Mouse (Mus musculus): ENCODE results near the gene Usf2.
"Not testable (repeated sequence)": the region's sequence is repeated elsewhere in the genome, so short reads cannot be mapped to it uniquely, and the experiment has no call there.

Usf2 gene

DNA sequence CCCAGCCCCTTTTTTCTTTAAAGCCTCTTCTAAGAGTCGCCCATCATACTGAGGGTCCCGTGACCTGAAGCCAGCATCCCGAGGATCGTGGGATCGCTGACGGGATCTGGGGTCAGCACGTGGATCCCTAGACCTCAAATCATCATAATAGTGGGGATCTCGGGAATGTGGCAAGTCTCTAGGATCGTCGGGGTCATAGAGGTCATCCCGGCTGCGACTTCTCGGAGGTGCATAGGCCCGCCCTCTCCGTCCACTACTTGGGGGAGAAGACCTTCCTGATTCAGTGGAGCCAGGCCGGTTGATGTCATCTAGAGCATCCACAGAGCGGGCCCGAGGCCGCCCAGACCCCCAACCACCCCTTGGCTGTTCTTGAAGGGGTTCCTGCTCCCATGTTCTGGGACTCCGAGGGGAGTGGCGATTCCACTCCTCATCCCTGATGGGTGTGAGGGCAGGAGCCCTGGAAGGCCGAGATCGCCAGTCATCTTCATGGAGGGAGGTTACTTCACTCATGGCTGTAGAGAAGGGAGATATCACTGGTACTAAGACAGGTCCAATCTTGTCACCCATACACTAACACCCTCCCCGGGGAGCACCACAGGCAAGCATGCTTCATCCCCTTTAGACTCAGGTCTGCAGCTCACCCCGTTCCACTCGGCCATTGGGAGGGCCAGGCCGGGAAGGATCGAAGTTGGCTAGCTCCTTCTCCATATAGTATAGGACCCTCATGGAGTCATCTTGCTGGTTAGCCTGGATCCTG lies 1.7 kb upstream of the Usf2 start:
- peak; percentile 30 for DNase-seq

GRCm38 (mm10) chr7:30957367-30957783 lies 772 bp upstream of the Usf2 start:
- DNase-seq, result peak; percentile 95

- DNase-seq, result no peak
Measured at GRCm38 (mm10) chr7:30956357-30956751, 249 bp downstream of the Usf2 start.

DNA sequence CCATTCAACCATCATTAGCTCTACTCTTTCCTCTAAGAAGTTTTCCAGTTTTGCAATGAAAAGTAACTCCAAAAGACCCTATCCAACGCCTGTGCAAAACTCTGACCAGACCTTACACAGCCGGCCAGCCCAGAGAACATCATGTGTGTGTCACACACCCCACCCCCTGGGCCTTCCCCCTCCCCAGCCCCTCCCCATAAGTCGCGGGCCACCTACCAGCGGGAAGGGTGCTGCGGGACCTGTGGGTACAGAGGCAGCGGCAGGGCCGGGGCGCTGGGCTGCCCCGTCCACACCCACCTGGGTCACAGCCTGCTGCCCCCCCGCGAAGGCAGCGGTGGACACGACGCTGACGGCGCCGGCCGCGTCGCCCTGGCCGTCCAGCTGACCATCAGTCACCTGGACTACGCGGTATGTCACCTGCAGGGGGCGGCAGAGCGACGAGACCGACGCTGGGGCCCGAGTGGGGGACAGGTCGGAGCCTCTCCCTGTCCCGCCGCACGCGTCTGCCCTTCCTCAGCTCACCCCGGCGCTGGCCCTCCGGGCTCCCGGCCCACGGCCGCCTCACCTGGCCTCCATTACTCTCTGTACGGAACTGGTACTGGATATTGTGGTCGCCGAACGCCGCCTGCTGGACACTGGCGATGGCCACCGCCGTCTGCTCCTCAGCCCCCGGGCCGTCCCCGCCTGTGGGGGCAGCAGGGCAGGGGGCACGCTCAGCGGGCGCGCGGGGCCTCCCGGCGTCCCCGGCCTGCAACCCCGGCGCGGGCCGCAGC lies 833 bp downstream of the Usf2 start:
- DNase-seq, result peak; percentile 85

DNA sequence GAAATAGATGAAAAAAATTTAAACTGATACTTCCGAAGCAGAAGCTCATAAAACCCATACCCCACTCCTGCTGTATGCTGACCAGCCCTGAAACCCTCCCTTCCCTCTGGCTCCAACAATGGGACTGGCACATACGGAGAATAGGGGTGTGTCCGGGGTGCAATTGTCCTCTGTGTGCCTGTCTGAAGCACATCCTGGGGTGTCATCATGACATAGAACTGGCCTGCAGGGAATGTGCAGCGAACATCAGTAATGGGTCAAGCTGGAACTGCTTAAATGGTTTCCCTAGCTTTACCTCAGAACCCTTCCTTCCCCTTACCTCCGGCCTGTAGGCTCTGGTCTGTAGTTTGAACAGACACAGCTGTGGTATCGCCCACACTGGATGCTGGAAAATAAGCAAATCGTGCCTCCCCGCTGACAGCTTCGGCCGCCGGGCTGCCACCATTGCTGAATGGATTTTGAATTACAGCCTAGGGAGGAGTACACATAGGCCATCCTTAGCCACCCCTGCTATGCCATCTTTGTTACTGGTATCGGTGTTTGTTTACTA lies 1.6 kb downstream of the Usf2 start:
- no peak for DNase-seq

GRCm38 (mm10) chr7:30954036-30954435 lies 2.6 kb downstream of the Usf2 start:
- DNase-seq, result no peak

DNA sequence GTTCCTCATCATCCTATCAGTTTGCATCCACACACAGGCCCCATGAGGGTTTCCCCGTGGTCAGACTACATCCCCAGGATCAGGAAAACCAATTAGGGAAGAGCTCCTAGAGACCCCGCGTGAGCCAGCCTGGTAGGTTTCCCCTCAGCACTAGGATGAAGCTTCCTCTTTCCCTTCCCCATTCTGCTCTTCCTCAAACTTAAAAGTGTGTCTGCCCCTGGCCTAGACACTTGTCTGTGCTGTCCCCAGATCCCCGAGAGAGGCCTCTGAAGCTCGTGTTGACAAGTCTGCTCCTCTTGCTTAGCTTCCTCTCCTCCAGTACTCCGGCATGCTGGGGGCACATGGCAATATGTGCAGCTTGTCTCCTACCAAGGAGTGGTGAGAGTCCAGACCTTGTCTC lies 3.1 kb downstream of the Usf2 start:
- DNase-seq, result no peak

- DNase-seq, result no peak
Measured at GRCm38 (mm10) chr7:30952441-30953265, 4.0 kb downstream of the Usf2 start.

DNA sequence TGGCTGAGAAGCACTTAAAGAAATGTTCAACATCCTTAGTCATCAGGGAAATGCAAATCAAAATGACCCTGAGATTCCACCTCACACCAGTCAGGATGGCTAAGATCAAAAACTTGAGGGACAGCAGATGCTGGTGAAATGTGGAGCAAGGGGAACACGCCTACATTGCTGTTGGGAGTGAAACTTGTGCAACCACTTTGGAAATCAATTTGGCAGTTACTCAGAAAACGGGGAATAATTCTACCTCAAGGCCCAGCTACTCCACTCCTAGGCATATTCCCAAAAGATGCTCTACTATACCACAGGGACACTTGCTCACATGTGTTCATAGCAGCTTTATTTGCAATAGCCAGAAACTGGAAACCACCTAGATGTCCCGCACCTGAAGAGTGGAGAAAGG lies 6.7 kb downstream of the Usf2 start:
- not testable (repeated sequence) for DNase-seq

GRCm38 (mm10) chr7:30945876-30946275 lies 10.7 kb downstream of the Usf2 start:
- no peak for DNase-seq

DNA sequence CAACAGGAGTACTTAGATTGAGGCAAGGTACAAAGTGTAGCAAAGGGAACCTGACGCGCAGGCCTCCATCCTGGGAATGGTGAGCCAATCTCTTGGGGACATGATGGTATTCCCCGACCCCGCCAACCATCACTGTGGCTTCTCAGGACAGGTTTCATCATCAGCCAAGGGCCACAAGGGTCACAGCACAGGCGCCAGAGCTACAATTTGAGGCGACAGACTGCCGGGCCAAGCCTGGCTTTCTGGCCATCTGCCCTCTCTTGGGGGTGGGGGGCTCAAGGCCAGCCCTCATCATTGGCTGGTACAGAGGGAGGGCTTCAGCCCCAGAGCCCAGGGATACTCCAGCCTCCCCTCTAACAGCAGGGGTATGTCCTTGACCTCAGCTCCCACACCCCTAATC lies 11.1 kb downstream of the Usf2 start:
- not testable (repeated sequence) for DNase-seq

GRCm38 (mm10) chr7:30944706-30945105 lies 11.9 kb downstream of the Usf2 start:
- not testable (repeated sequence) for DNase-seq

- no peak for DNase-seq
Measured at GRCm38 (mm10) chr7:30943909-30944635, 12.5 kb downstream of the Usf2 start, which contains the start of gene Hamp. Gene Hamp, minus strand, starts transcription at chr7:30944032.

GRCm38 (mm10) chr7:30942365-30942764 lies 14.2 kb downstream of the Usf2 start:
- not testable (repeated sequence) for DNase-seq

- not testable (repeated sequence) for DNase-seq
Measured at GRCm38 (mm10) chr7:30940070-30940469, 16.5 kb downstream of the Usf2 start.

DNA sequence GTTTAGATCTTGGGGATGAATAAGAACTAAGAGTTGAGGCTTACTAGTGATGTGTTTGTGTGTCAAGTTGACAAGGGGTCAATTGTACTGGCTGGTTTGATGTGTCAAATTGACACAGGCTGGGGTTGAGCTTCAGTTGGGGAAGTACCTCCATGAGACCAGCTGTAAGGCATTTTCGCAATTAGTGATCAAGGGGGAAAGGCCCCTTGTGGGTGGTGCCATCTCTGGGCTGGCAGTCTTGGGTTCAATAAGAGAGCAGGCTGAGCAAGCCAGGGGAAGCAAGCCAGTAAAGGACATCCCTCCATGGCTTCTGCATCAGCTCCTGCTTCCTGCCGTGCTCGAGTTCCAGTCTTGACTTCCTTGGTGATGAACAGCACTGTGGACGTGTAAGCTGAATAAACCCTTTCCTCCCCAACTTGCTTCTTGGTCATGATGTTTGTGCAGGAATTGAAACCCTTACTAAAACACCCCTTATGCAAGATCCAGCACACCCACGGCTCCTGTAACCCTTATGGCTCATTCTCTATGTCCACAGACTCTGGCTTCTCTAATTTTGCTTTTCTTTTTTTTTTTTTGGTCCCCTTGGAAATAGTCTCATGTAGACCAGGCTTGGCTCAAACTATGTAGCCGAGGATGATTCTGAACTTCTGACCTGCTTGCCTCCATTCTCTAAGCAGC lies 21.0 kb downstream of the Usf2 start:
- not testable (repeated sequence) for DNase-seq

DNA sequence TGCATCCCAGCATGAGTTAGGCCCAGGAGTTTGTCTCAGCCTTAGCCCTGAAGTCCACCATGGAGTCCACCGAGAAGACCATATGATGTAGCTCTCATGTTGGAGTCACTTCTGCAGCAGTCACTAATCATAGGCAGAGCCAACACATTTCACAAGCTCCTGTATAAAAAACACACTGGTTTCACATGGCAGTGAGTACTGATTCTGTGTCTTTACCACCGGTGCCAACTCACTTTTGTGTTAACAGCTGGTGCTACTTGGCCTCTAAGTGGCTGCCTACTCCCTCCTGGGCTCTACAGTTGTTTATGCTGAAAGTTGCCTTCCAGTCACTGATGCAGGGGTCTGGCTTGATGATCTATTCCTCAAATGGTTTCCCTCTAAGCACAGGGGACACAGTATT lies 32.0 kb downstream of the Usf2 start, which contains the start of gene Hamp2:
Gene Hamp2 (minus strand): TSS at position 101 of the 400 bp plus-strand sequence.
- DNase-seq, result not testable (repeated sequence)

DNA sequence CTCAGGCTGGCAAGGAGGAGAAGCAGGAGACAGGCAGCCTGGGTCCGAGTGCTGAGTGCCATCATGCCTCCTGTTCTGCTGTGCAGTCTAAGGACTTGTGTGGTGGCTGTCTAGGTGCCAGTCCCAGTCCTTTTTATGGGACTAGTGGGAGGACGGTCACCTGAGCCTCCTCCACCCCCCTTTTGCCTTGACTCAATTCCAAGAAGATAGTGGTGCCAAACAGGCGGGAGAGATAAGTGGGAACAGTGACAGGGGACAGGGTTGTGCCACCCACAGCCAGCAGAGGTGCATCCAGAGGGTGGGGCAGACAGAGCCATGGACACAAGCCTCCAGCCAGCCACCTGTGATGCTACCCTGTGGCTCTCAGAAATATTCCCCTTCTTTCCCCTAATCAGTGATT lies 32.5 kb downstream of the Usf2 start:
- DNase-seq, result no peak

GRCm38 (mm10) chr7:30922490-30922889 lies 34.1 kb downstream of the Usf2 start:
- not testable (repeated sequence) for DNase-seq

- DNase-seq, result peak; percentile 35
Measured at GRCm38 (mm10) chr7:30920217-30920616, 36.4 kb downstream of the Usf2 start.

- DNase-seq, result no peak
Measured at GRCm38 (mm10) chr7:30917219-30917618, 39.4 kb downstream of the Usf2 start.

All from thymus, postnatal 14 days (tissue).